Mouse (Mus musculus) lung, adult 2 months (tissue): ENCODE results near the gene Dbx2.

Experiments
- CTCF ChIP-seq: fragments of 200-500 bp; IDR thresholded peaks from 2 replicates; pipeline ENCODE4 v1.5.1; 2011; ENCODE audit warnings: mild to moderate bottlenecking, low read length, control low read depth; ENCODE audit not compliant: insufficient read depth
- POLR2A ChIP-seq: fragments of 200-500 bp; IDR thresholded peaks from 2 replicates; pipeline ENCODE4 v1.6.1; 2011; ENCODE audit warnings: low read depth, mild to moderate bottlenecking, control low read depth, low read length, borderline replicate concordance; ENCODE audit errors: extremely low read depth

GRCm38 (mm10) chr15:95667209-95667608 is 11.4 kb upstream of the Dbx2 start:
- TF ChIP-seq CTCF (no peak), POLR2A (no peak)
